ENCODE assay signal across 8 mouse cellular contexts in the genomic region with DNA sequence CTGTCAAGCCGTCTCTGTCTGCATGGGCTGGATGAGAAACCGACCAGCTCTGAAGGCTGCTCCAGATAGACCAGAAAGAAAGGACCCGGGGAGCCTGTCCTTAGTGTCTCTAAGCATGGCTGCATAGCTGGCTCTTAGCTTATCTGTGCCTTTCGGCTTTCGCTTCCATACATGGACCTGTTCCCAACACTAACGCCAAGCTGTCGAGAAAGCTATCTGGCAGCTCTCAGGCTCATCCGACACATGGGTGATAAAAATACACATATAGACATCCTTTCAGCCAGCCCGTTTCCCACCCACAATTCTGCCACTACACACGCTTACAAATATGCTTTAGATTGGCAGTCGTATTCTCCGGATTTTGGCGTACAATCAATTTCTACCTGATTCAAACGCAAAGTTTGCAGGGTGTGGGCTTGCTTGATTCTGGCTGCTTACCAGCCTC. TPM values are rescaled to one million over a fixed set of nuclear protein-coding genes. Genes with fewer than 3 reads are reported as not detected.
DNase-seq lines count a peak whose midpoint lies in the region; ATAC-seq lines count a peak whose summit lies in the region.

A gene (minus strand): TSS at position 67 of the 445 bp plus-strand sequence.

- ATAC-seq in neural tube, embryonic 14.5 days (ENCODE audit: low read depth) = no peak

- no peaks in the 10 kb centered on the region for H3K4me1 ChIP-seq in neural tube, embryonic 14.5 days (ENCODE audit: control insufficient read depth, insufficient read depth, low read length)

- 89% methylated on average over 14 of the region's 14 CpGs for WGBS in neural tube, embryonic 14.5 days

- no peak within 1 kb of the TSS for H3K27ac ChIP-seq in neural tube, embryonic 14.5 days (ENCODE audit: low read depth, low read length)

- no peak within 1 kb of the TSS for H3K9ac ChIP-seq in neural tube, embryonic 14.5 days (replicated peaks; ENCODE audit: low read depth, low read length)

- DNase-seq in brain, embryonic 18.5 days (ENCODE audit: low read depth, low spot score) = peak; percentile 69
- DNase-seq in cerebellum, adult 9-10 months = peak; percentile 46
- peak; percentile 72 to 81 for DNase-seq in heart, adult 18-20 months
- peak; percentile 68 for DNase-seq in layer of hippocampus, adult 11-12 months (ENCODE audit: low spot score)
- DNase-seq in testis, postnatal 10 days (ENCODE audit: low spot score) = no peak
- DNase-seq in c-Kit-positive CD71-positive TER-119-positive erythroid progenitor cells, embryonic 14.5 days (ENCODE audit: low spot score) = no peak
- DNase-seq in adrenal gland, postnatal 25 days = no peak

- no peaks in the 10 kb centered on the region for H3K9me3 ChIP-seq in neural tube, embryonic 14.5 days (ENCODE audit: control insufficient read depth, low read length)

- no peak within 1 kb of the TSS for H3K4me2 ChIP-seq in neural tube, embryonic 14.5 days (ENCODE audit: low read depth, low read length)

- no peaks in the 10 kb centered on the region for H3K36me3 ChIP-seq in neural tube, embryonic 14.5 days (ENCODE audit: control insufficient read depth, insufficient read depth, low read length)

- H3K27me3 ChIP-seq in neural tube, embryonic 14.5 days (ENCODE audit: control insufficient read depth, insufficient read depth, low read length) = no peaks in the 10 kb centered on the region

- no peak within 1 kb of the TSS for H3K4me3 ChIP-seq in neural tube, embryonic 14.5 days (ENCODE audit: low read depth, low read length)

RNA-seq across cellular contexts. Expression of the gene that starts here (rescaled TPM):
- total RNA-seq in heart, adult 18-20 months (2021) = 100 to 1,000 TPM; 508 to 537 TPM
- 33.9 and 62.6 TPM in 2 replicates for polyA plus RNA-seq in neural tube, embryonic 14.5 days (2014; fragmentation: Nextera tagmentation; extraction: Ambion mirVana)
- total RNA-seq in adrenal gland, postnatal 25 days (2021) = 5.5 TPM in 2 replicates

Comparison
In these comparisons a context has a peak if more than half of its experiments do, and no peak if none do; other contexts are left out.
1. RNA of the gene that starts here (total RNA-seq): 508 to 537 TPM in heart, adult 18-20 months; 5.5 TPM in adrenal gland, postnatal 25 days; every median in the first group is over 10 times any median in the second.
2. DNase-seq: peak in brain, embryonic 18.5 days (single experiment), cerebellum, adult 9-10 months (single experiment), heart, adult 18-20 months (2 of 2) and layer of hippocampus, adult 11-12 months (single experiment); none in testis, postnatal 10 days (single experiment), c-Kit-positive CD71-positive TER-119-positive erythroid progenitor cells, embryonic 14.5 days (single experiment) and adrenal gland, postnatal 25 days (single experiment).